Comparison of ENCODE assay signal across 11 mouse cellular contexts in genomic region chr7:140946980-140947379, GRCm38 (mm10). TPM values are rescaled to one million over a fixed set of nuclear protein-coding genes. Genes with fewer than 3 reads are reported as not detected.
A peak's percentile ranks its signal among the peaks of the same experiment; 100 is the strongest.
DNase-seq lines count a peak whose midpoint lies in the region; ATAC-seq lines count a peak whose summit lies in the region.
"Had no signal": no experiment of that assay in that cellular context is flagged by ENCODE, and none has a peak within 500 bp of the region (broad histone marks: within the 10 kb centered on the region; RNA-seq: fewer than 3 reads in every experiment).

No protein-coding gene starts in this region.

- H3K27ac ChIP-seq in heart, embryonic 12.5 days (ENCODE audit: poor library complexity, severe bottlenecking), result peak overlapping the region; percentile 43
- peak overlapping the region; percentile 33; the same call in 1 of the 2 replicates for H3K27ac ChIP-seq in lung, embryonic 16.5 days (ENCODE audit: low read length)
- no peak overlapping the region for H3K27ac ChIP-seq in forebrain, embryonic 15.5 days (replicated peaks)
- H3K27ac ChIP-seq: lung, embryonic 15.5 days had no signal

- DNase-seq in thymus, postnatal 0 days (ENCODE audit: low spot score), result peak; percentile 61
- DNase-seq in thymus, postnatal 4 days, result no peak
- no peak for DNase-seq in embryo, embryonic 11 days
- no peak for DNase-seq in testis, postnatal 14 days (ENCODE audit: low spot score)
- DNase-seq: cerebellum, adult 9-11 months; kidney, postnatal 14 days had no signal

- H3K36me3 ChIP-seq in heart, embryonic 12.5 days, result peaks cover 35% of the 10 kb centered on the region
- H3K36me3 ChIP-seq in lung, embryonic 16.5 days (ENCODE audit: control insufficient read depth, insufficient read depth, low read length), result peaks cover 26% of the 10 kb centered on the region
- H3K36me3 ChIP-seq in forebrain, embryonic 15.5 days, result no peaks in the 10 kb centered on the region

- H3K9ac ChIP-seq in heart, embryonic 12.5 days, result no peak overlapping the region
- no peak overlapping the region for H3K9ac ChIP-seq in lung, embryonic 16.5 days (ENCODE audit: low read length)
- no peak overlapping the region for H3K9ac ChIP-seq in forebrain, embryonic 15.5 days (replicated peaks)
- H3K9ac ChIP-seq: lung, embryonic 15.5 days had no signal

- no peak overlapping the region for H3K4me3 ChIP-seq in heart, embryonic 12.5 days
- H3K4me3 ChIP-seq in lung, embryonic 16.5 days (ENCODE audit: low read length), result no peak overlapping the region
- no peak overlapping the region for H3K4me3 ChIP-seq in forebrain, embryonic 15.5 days
- H3K4me3 ChIP-seq: lung, embryonic 15.5 days had no signal

- H3K27me3 ChIP-seq in heart, embryonic 12.5 days (replicated peaks), result no peaks in the 10 kb centered on the region
- H3K27me3 ChIP-seq in lung, embryonic 16.5 days (ENCODE audit: control insufficient read depth, insufficient read depth, low read depth, low read length), result no peaks in the 10 kb centered on the region
- no peaks in the 10 kb centered on the region for H3K27me3 ChIP-seq in forebrain, embryonic 15.5 days
- H3K27me3 ChIP-seq: lung, embryonic 15.5 days had no signal

- 31% methylated on average over 7 of the region's 7 CpGs for WGBS in heart, embryonic 12.5 days
- 33% methylated on average over 7 of the region's 7 CpGs for WGBS in lung, embryonic 16.5 days
- WGBS in forebrain, embryonic 15.5 days, result 84% methylated on average over 7 of the region's 7 CpGs

- ATAC-seq in heart, embryonic 12.5 days (ENCODE audit: insufficient number of reproducible peaks, low FRiP score), result peak; percentile 60
- ATAC-seq in lung, embryonic 16.5 days (ENCODE audit: low read depth), result no peak
- ATAC-seq in forebrain, embryonic 15.5 days (replicated peaks), result no peak

- no peaks in the 10 kb centered on the region for H3K9me3 ChIP-seq in heart, embryonic 12.5 days (replicated peaks)
- no peaks in the 10 kb centered on the region for H3K9me3 ChIP-seq in lung, embryonic 16.5 days (ENCODE audit: control insufficient read depth, low read length)
- no peaks in the 10 kb centered on the region for H3K9me3 ChIP-seq in forebrain, embryonic 15.5 days
- H3K9me3 ChIP-seq: lung, embryonic 15.5 days had no signal

- peaks cover 49% of the 10 kb centered on the region for H3K4me1 ChIP-seq in heart, embryonic 12.5 days (replicated peaks)
- H3K4me1 ChIP-seq in lung, embryonic 16.5 days (replicated peaks; ENCODE audit: control insufficient read depth, insufficient read depth, low read length), result peaks cover 28% of the 10 kb centered on the region
- H3K4me1 ChIP-seq in forebrain, embryonic 15.5 days, result peaks cover 6% of the 10 kb centered on the region

- H3K4me2 ChIP-seq in heart, embryonic 12.5 days, result no peak overlapping the region
- H3K4me2 ChIP-seq in lung, embryonic 16.5 days (ENCODE audit: low read depth, low read length), result no peak overlapping the region
- H3K4me2 ChIP-seq in forebrain, embryonic 15.5 days (replicated peaks), result no peak overlapping the region
- H3K4me2 ChIP-seq: lung, embryonic 15.5 days had no signal

RNA-seq across cellular contexts. Expression of gene Ifitm5, which starts 3.1 kb away (rescaled TPM):
- 0.39 and 0.63 TPM in 2 replicates for polyA plus RNA-seq in thymus, postnatal 0 days (2015; fragmentation: Nextera tagmentation; extraction: Ambion mirVana)
- polyA plus RNA-seq in heart, embryonic 12.5 days (2016; fragmentation: Nextera tagmentation; extraction: Ambion mirVana), result 1.8 and 2.0 TPM in 2 replicates
- 2.8 and 6.6 TPM in 2 replicates for polyA plus RNA-seq in lung, embryonic 16.5 days (2015; fragmentation: Nextera tagmentation; extraction: Ambion mirVana)
- 0.51 and 0.70 TPM in 2 replicates for polyA plus RNA-seq in forebrain, embryonic 15.5 days (2015; fragmentation: Nextera tagmentation; extraction: Ambion mirVana)

RNA-seq across cellular contexts. Expression of gene Pgghg, which starts 5.8 kb away (rescaled TPM):
- 15.5 and 18.6 TPM in 2 replicates for polyA plus RNA-seq in thymus, postnatal 0 days (2015; fragmentation: Nextera tagmentation; extraction: Ambion mirVana)
- polyA plus RNA-seq in heart, embryonic 12.5 days (2016; fragmentation: Nextera tagmentation; extraction: Ambion mirVana), result 13.7 and 13.9 TPM in 2 replicates
- 20.5 and 23.4 TPM in 2 replicates for polyA plus RNA-seq in lung, embryonic 16.5 days (2015; fragmentation: Nextera tagmentation; extraction: Ambion mirVana)
- polyA plus RNA-seq in forebrain, embryonic 15.5 days (2015; fragmentation: Nextera tagmentation; extraction: Ambion mirVana), result 8.5 and 8.7 TPM in 2 replicates

RNA-seq across cellular contexts. Expression of gene Gm45717, which starts 8.8 kb away (rescaled TPM):
- not detected in 2 replicates for polyA plus RNA-seq in thymus, postnatal 0 days (2015; fragmentation: Nextera tagmentation; extraction: Ambion mirVana)
- not detected in 2 replicates for polyA plus RNA-seq in heart, embryonic 12.5 days (2016; fragmentation: Nextera tagmentation; extraction: Ambion mirVana)
- 0.67 TPM in 1 of 2 replicates, not detected in the other for polyA plus RNA-seq in lung, embryonic 16.5 days (2015; fragmentation: Nextera tagmentation; extraction: Ambion mirVana)
- not detected in 2 replicates for polyA plus RNA-seq in forebrain, embryonic 15.5 days (2015; fragmentation: Nextera tagmentation; extraction: Ambion mirVana)
- polyA plus RNA-seq: lung, embryonic 15.5 days; urinary bladder, adult 2 months had no signal

RNA-seq across cellular contexts. Expression of gene Ifitm2, which starts 8.8 kb away (rescaled TPM):
- polyA plus RNA-seq in thymus, postnatal 0 days (2015; fragmentation: Nextera tagmentation; extraction: Ambion mirVana), result 443 and 459 TPM in 2 replicates
- polyA plus RNA-seq in heart, embryonic 12.5 days (2016; fragmentation: Nextera tagmentation; extraction: Ambion mirVana), result 442 and 446 TPM in 2 replicates
- polyA plus RNA-seq in lung, embryonic 16.5 days (2015; fragmentation: Nextera tagmentation; extraction: Ambion mirVana), result 949 and 984 TPM in 2 replicates
- polyA plus RNA-seq in forebrain, embryonic 15.5 days (2015; fragmentation: Nextera tagmentation; extraction: Ambion mirVana), result 126 and 142 TPM in 2 replicates

RNA-seq across cellular contexts. Expression of gene Ifitm1, which starts 20.0 kb away (rescaled TPM):
- 109 and 131 TPM in 2 replicates for polyA plus RNA-seq in thymus, postnatal 0 days (2015; fragmentation: Nextera tagmentation; extraction: Ambion mirVana)
- 3.0 and 3.1 TPM in 2 replicates for polyA plus RNA-seq in heart, embryonic 12.5 days (2016; fragmentation: Nextera tagmentation; extraction: Ambion mirVana)
- 38.8 and 49.1 TPM in 2 replicates for polyA plus RNA-seq in lung, embryonic 16.5 days (2015; fragmentation: Nextera tagmentation; extraction: Ambion mirVana)
- polyA plus RNA-seq in forebrain, embryonic 15.5 days (2015; fragmentation: Nextera tagmentation; extraction: Ambion mirVana), result 6.5 and 7.6 TPM in 2 replicates
